Mouse (Mus musculus) right cerebral cortex, postnatal 14 days (tissue): ENCODE results near the gene Dok3.

Experiments used
- DNase-seq: peaks from one replicate; pipeline ENCODE4 v3.0.0; 2022

The Dok3 gene

DNA sequence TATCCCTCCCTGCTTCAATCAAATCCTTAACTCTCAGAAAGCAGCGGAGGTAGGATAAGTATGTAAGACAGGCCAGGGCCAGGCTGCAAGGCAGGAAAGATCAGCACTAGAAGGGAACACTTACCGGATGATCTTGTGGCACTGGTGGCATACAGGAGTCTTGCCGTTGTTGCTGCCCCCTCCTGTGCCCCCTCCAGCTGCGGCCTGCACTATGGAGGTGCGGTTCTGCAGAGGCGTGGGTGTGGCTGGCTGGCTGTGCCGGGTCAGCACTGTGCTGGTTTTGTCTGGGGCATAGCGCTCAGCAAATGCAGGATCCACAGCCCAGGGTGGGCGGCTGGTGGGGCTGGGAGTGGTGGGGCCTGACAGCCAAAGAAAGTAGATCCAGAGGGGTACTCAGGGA is 23.3 kb downstream of the Dok3 start:
- no peak for DNase-seq

DNA sequence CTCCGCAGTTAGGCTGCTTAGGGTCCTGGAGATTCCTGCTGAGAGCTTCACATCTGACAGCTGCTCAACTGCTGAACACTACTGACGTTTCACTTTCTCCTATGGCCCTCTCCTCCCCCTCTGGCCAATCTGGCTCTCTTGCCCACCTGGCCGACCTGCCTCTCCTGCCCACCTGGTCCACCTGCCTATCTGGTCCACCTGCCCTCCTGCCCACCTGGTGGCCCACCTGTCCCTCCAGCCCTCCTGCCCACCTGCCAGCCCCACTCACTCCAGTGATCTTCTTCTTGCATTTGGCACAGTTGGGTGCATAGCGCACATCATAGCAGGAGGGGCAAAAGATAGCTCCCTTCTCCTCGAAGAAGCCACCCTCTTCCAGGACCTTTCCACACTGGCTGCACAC is 24.7 kb downstream of the Dok3 start:
- DNase-seq, result no peak

GRCm38 (mm10) chr13:55502405-55502804 is 26.7 kb downstream of the Dok3 start:
- no peak for DNase-seq

DNA sequence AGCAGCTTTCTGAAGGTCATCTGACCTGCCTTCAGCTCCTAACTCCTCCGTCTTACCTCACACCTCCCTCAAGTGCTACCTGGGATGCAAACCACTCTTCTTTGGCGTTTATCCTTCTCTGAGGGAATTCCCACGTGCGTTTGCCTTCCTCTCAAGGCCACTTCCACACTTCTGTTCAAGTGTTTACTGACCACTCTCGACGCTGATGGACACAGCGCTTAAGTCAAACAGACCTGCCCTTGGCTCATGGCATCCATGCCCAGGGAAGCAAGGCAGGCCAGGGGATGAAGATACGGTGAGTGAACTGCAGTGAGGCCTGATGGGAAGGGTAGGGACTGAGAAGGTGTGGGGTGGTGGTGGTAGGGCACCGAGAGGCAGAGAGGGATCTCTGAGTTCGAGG is 28.5 kb downstream of the Dok3 start:
- DNase-seq, result no peak

DNA sequence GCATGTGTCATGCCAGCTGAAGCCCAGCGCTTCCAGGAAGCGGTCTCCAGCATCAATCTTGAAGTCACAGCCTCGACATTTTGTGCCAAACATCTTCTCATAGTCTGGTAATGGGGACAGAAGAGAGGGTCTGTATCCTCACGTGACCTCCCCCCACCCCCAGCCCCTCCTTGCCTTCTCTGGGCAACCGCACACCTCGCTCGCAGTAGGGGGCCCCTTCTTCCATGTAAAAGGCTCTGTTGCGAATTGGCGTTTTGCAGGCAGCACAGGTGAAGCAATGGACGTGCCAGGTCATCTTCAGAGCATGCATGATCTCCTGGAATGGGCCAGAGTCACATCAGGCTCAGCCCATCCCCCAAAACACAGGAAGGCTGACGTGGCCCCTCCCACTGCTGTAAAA is 30.2 kb downstream of the Dok3 start:
- no peak for DNase-seq

DNA sequence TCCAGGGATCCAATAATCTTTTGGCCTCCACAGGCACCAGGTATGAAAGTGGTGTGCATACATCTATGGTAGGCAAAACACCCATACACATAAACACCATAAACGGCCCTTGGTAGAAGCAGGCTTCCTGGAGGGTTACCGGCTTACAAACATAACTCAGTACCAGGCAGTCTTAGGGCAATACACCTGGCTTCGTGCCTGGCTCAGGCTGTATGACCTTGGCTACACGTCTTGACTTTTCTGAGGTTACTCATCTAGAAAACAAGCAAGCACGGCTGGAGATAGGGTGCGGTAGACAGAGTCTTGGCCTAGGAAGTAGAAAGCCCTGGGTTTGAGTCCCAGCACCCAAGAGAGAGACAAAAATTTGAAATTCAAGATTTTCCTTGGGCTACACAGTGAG is 32.4 kb downstream of the Dok3 start:
- DNase-seq, result no peak

DNA sequence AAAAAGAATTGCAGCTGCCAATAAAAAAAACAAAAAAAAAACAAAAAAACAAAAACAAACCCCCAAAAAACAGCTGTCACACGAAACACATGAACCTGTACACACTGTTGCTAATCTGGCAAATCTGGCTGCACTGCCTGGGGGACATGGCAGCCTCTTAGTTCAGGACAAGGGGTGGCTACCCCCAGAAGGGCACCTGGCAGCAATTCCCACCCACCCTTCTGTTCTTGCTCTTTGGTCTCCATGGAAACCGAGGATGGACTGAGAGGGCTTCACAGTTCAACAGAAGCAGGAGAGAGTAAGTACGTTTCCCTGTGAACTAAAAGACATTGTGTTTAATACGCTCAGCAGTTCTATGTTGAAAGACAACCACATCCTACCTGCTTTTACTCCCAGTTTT is 33.4 kb downstream of the Dok3 start:
- no peak for DNase-seq

DNA sequence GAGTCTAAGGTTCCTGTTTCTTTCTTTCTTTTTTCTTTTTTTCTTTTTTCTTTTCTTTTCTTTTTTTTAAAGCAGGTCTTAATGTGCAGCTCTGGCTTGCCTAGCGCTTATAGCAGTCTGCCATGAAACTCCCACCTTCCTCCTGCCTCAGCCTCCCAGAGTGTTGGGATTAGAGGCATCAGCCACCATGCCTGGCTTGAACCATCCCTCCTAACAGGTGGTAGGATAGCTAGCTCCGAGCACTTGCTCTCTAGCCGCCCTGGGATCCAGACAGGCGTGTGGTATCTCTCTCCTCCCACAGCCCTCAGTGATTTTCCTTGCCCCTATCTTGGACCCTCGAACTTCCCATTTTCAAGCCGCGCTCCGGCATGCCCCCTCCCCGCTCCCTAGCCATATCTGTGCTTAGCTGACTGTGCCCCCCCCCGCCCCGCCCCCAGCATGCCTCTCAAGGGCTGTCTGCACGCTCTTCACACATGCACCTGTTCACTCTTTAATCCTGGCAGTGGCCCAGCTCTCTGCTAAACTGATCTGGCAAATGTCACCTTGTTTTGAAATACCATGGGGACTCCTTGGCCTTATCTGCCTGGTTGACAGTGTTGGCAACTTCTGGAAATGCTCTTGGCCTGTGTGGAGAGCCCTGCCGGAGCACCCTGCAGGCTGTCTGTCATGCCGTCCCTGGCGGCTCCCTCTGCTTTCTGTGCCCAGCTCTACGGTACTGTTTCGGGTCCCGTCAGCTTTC is 34.0 kb downstream of the Dok3 start:
- no peak for DNase-seq

- no peak for DNase-seq
Measured at GRCm38 (mm10) chr13:55494257-55494656, 34.8 kb downstream of the Dok3 start.

GRCm38 (mm10) chr13:55487578-55488498 is 41.3 kb downstream of the Dok3 start, which contains the start of gene Dbn1:
Gene Dbn1, minus strand, starts transcription at chr13:55488111.
- peak; percentile 75 for DNase-seq

- DNase-seq, result no peak
Measured at GRCm38 (mm10) chr13:55486916-55487577, 42.0 kb downstream of the Dok3 start.

DNA sequence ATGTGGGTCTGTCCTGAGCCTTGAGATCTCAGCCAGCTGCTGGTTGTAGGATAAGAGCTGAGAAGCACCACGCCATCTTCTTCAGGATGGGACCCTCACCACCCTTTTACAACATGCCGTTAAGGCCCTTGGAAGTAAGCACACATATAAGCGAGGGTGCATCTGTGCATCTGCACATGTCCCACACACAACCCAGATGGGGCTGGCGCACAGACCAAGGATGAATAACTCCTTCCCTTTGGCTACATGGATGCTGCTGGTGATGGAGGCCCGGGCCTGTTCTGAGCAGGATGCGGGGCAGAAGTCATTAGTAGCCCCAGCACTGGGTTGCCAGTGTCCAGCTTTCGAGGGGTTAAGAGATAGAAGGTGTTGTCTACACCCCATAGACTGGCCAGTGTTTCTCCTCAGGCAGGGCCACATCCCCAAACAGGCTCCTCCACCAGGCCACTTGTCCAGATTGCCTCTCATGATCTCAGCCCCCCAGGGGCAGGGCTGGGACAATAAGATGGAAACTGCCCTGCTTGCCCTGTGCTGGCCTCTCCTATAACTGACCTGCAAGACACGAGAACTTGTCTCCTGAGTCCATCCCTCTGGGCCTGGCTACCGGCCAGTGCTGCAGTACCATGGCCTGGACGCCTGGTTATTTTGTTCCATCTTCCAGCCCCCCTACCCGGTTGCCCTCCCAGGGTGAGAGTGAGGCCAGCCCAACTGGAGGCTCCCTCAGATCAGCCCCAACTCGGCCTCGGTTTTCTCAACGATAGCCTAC is 42.9 kb downstream of the Dok3 start:
- no peak for DNase-seq

GRCm38 (mm10) chr13:55484520-55485088 is 44.5 kb downstream of the Dok3 start:
- no peak for DNase-seq

DNA sequence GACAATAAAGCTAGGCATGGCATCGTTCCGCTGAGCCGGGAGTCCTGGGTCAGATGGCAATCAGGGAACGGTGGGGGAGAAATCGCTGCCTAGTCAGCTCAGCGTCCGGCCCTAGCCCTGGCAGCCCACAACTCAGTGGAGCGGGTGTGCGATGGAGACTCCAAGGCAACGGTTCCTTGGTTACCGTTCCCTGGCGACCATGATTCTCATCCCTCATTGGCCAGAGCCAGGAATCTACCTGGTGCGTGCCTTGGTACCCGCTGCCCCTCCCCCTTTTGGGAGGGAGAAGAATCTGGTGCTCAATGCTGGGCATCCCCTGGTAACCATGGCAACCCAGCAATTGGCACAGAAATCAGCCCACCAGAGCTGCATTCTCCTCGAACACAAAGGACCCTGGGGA is 45.5 kb downstream of the Dok3 start:
- DNase-seq, result peak; percentile 94

DNA sequence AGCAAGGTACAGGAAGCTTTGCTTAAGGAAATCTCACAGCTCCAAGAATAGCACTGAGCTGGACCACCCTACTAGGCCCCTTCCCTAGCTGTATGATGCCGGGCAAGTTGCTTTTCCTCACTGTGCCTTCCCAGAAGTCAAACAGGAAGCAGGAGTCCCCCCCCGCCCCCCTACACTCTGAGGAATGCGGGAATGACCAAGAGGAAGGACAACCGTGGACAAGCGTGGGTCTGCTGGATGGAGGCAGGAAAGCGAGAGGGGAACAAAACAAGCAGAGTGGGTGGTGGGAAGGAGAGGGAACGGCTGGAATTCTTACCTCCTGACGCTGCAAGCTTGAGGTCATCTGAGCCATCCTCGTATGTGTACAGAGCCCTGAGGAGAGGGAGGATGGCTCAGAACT is 46.0 kb downstream of the Dok3 start:
- no peak for DNase-seq

DNA sequence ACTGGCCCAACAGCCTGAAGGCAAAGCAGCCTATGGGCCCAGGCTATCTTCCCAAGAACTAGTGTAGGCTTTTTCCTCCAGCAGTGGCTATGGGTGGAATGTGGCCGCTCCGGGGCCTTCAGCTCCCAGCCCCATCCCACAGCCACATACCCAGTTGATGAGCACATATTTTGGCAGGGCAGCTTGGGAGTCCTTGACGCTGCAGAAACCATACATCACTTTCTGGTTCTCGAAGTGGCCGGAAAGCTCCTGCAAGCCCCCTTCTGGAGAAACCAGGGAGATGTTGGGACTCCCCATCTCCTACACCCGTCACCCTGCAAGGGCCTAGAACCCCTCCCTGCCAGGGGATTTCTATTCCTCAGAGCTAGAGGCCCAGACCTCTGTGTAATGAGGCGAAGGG is 46.6 kb downstream of the Dok3 start:
- DNase-seq, result no peak

GRCm38 (mm10) chr13:55479929-55480328 is 49.2 kb downstream of the Dok3 start:
- no peak for DNase-seq

DNA sequence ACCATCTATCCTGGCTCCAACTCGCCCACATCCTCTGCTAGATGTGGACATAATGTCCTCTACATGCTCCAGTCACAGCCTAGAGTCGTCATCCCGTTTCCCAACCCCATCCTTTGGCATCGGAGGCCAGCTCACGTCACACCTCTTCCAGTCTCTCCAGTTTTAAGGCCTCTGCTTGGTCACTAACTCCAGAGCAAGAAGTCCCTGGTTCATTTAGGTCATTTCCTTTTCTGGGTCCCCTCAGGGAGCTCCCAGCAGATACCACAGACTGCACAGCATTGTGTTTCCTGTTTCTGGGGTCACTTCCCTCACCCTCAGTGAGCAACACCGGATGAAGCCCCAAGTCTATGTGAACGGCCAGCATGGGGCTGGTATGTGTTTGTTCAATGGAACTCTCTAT is 50.1 kb downstream of the Dok3 start:
- DNase-seq, result no peak

GRCm38 (mm10) chr13:55478036-55478435 is 51.1 kb downstream of the Dok3 start:
- peak; percentile 73 for DNase-seq

DNA sequence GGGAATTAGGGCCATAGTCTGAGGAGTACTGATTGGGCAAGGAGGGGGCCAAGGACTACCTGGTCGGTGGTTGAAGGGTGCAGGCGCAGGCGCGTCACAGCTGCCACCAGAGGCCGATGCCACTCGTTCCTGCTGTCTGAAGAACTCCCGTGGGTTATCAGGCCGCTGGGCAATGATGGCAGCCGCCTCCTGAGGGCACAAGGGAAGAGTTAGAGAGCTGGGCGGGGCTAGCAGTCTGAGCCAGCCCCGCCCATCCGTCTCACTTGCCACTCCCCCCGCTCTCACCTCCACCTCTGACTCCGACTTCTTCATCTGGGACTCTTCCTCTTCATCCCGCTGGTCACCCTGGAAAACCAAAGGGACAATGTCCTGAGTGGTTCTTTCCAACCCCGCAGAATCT is 51.6 kb downstream of the Dok3 start:
- no peak for DNase-seq

DNA sequence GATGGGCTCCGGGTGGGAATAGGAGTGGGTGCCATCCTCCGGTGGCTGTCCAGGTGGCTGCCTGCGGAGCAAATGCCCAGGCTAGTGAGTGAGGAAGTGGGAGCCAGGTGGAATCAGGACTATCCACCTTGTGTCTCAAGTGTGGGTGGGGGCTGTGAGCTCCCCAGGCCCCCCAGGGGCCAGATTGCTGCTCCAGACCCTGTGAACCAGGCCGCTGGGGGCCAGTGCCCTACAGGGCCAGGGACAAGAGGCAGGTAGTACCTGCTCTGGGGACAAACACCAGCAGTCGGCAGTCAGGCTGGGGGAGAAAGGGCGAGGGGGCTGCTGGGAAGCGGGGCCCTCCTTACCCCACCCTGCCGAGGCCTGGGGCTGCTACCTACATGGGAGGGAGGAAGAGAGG is 52.8 kb downstream of the Dok3 start:
- no peak for DNase-seq

GRCm38 (mm10) chr13:55475750-55476149 is 53.3 kb downstream of the Dok3 start:
- no peak for DNase-seq
